Mouse (Mus musculus): ENCODE results near the gene Gpr152. TPM values are rescaled to one million over a fixed set of nuclear protein-coding genes. Genes with fewer than 3 reads are reported as not detected.

Gene Gpr152
- polyA plus RNA-seq, 1 experiment from 2014 or later, result not detected

DNA sequence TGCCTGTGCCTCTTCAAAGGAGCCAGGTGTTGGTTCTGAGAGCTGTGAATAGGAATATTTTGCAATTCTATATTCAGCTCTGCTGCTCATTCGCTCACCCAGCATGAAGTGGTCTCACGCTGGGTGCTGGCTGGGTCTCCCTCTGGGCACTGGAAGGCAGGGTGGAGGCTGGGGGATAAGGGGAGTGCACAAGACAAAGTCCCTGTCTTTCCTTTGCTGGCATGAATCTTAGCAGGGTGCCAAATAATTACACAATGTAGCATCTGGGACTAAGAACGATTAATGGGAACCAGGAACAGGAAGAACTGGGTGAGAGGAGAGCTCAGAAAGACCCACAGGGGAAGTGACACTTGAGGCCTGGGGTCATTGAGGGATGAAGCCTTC lies 7.4 kb downstream of the Gpr152 start:
- no peak for ATAC-seq (ENCODE audit: insufficient number of reproducible peaks, insufficient read depth, low FRiP score, low read depth)
- WGBS, result 57% methylated on average over 3 of the region's 3 CpGs

DNA sequence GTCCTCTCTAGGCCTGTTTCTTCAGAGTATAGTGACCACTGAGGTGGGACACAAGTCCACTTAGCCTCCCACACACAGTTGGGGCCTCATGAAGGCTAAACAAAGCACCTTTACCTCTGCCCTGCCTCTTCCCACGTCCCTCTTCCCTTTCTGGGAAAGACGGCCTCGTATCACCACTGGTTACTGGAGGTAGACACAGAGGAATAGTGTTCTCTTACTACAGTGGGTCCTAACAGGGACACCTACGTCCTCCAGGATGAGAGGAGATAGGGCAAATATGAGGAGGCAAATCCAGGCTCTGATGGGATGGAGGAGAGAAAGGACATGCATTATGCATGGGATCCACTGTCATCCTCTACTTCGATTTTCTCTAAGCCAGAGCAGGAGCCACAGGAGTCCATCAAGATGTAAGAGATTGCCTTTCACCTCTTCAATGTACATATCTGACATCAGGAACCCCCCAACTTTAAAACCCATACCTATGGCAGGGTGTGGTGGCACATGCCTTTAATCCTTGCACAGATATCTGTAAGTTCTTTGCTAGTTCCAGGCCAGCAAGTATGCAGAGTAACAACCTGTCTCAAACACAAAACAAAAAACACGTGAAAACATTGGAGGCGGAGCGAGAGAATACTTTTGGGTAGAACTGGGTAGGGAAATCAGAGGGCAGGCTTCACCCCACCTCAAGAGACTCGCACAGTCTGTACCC lies 8.3 kb downstream of the Gpr152 start:
- H3K9ac ChIP-seq (replicated peaks; ENCODE audit: low read depth, low read length), result 0 out of 2 replicates have a peak overlapping the region, but pooled peaks have one; percentile 18
- H3K4me2 ChIP-seq (replicated peaks; ENCODE audit: low read depth, low read length), result peak overlapping the region; percentile 78
- H3K36me3 ChIP-seq (ENCODE audit: control insufficient read depth, insufficient read depth, low read length), result peaks cover 19% of the 10 kb centered on the region
- no peaks in the 10 kb centered on the region for H3K27me3 ChIP-seq (ENCODE audit: control insufficient read depth, insufficient read depth, low read length)
- H3K9me3 ChIP-seq (ENCODE audit: control insufficient read depth, low read depth, low read length), result no peaks in the 10 kb centered on the region
- peak overlapping the region; percentile 56 for H3K27ac ChIP-seq (ENCODE audit: low read length)
- peak overlapping the region; percentile 79 for H3K4me3 ChIP-seq (ENCODE audit: low read depth, low read length)
- peak; percentile 2; the same call in 1 of the 2 replicates for ATAC-seq (ENCODE audit: insufficient number of reproducible peaks, insufficient read depth, low FRiP score, low read depth)
- WGBS, result 33% methylated on average over 9 of the region's 9 CpGs
- H3K4me1 ChIP-seq (ENCODE audit: control insufficient read depth, insufficient read depth, low read length), result peaks cover 20% of the 10 kb centered on the region

More for the DNA sequence above, 7.4 kb downstream of the Gpr152 start:
- Histone ChIP-seq H3K36me3 (ENCODE audit: control insufficient read depth, insufficient read depth, low read length) (peaks cover 15% of the 10 kb centered on the region), H3K4me2 (replicated peaks; ENCODE audit: low read depth, low read length) (no peak overlapping the region), H3K9ac (replicated peaks; ENCODE audit: low read depth, low read length) (no peak overlapping the region), H3K27ac (ENCODE audit: low read length) (no peak overlapping the region), H3K4me1 (ENCODE audit: control insufficient read depth, insufficient read depth, low read length) (peaks cover 20% of the 10 kb centered on the region), H3K27me3 (ENCODE audit: control insufficient read depth, insufficient read depth, low read length) (no peaks in the 10 kb centered on the region), H3K4me3 (ENCODE audit: low read depth, low read length) (no peak overlapping the region), H3K9me3 (ENCODE audit: control insufficient read depth, low read depth, low read length) (no peaks in the 10 kb centered on the region)

DNA sequence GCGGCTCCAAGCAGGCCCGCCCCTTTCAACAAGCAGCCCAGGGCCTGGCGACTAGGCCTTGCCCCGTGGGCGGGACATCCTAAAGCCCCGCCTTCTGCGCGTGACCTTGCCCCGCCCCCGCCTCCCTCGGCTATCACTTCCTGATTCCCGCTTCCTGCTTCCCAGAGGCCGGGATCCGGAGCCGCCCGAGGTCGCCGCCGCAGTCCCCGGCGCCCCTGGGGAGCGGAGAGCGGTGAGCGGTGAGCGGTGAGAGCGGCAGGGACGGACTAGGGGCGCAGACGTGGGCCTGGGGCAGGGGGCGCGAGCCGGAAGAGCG lies 8.9 kb downstream of the Gpr152 start, which contains the start of gene Coro1b:
Coro1b (plus strand) TSS at position 129 of the 316 bp plus-strand sequence.
- Histone ChIP-seq H3K4me2 (replicated peaks; ENCODE audit: low read depth, low read length) (peak within 1 kb of the TSS; percentile 78), H3K27me3 (ENCODE audit: control insufficient read depth, insufficient read depth, low read length) (no peaks in the 10 kb centered on the region), H3K36me3 (ENCODE audit: control insufficient read depth, insufficient read depth, low read length) (peaks cover 24% of the 10 kb centered on the region), H3K9ac (replicated peaks; ENCODE audit: low read depth, low read length) (peak within 1 kb of the TSS; percentile 75), H3K9me3 (ENCODE audit: control insufficient read depth, low read depth, low read length) (no peaks in the 10 kb centered on the region), H3K4me1 (ENCODE audit: control insufficient read depth, insufficient read depth, low read length) (peaks cover 20% of the 10 kb centered on the region), H3K27ac (ENCODE audit: low read length) (peak within 1 kb of the TSS; percentile 56), H3K4me3 (ENCODE audit: low read depth, low read length) (peak within 1 kb of the TSS; percentile 79)
- ATAC-seq (ENCODE audit: insufficient number of reproducible peaks, insufficient read depth, low FRiP score, low read depth), result peak; percentile 96
- WGBS, result 0% methylated on average over 33 of the region's 33 CpGs

DNA sequence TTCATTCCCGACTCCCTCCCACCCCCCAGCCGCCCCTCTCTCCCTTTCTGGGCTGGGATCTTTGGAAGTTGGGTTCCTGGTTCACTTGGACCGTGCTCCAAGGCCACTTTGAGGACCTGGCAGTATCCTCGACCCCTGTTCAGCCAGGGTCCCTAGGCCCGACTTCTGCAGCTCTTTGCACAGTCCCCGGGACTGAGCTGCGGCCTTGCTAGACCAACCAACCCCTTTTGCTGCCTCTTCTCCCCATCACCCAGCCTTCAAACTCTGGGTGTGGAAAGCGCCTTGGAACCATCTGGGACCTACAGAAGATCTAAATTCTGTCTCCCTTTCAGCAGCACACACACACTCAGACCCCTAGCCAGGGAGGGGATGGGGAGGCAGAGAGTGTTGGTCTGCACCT lies 9.2 kb downstream of the Gpr152 start:
- H3K4me1 ChIP-seq (ENCODE audit: control insufficient read depth, insufficient read depth, low read length), result peaks cover 20% of the 10 kb centered on the region
- H3K27ac ChIP-seq (ENCODE audit: low read length), result peak overlapping the region; percentile 18; the same call in 1 of the 2 replicates
- H3K4me2 ChIP-seq (replicated peaks; ENCODE audit: low read depth, low read length), result peak overlapping the region; percentile 78
- no peaks in the 10 kb centered on the region for H3K9me3 ChIP-seq (ENCODE audit: control insufficient read depth, low read depth, low read length)
- no peaks in the 10 kb centered on the region for H3K27me3 ChIP-seq (ENCODE audit: control insufficient read depth, insufficient read depth, low read length)
- H3K36me3 ChIP-seq (ENCODE audit: control insufficient read depth, insufficient read depth, low read length), result peaks cover 27% of the 10 kb centered on the region
- 0% methylated on average over 8 of the region's 8 CpGs for WGBS
- H3K4me3 ChIP-seq (ENCODE audit: low read depth, low read length), result peak overlapping the region; percentile 79
- ATAC-seq (ENCODE audit: insufficient number of reproducible peaks, insufficient read depth, low FRiP score, low read depth), result 0 out of 2 replicates have a peak, but pooled peaks have one; percentile 11
- H3K9ac ChIP-seq (replicated peaks; ENCODE audit: low read depth, low read length), result peak overlapping the region; percentile 75

DNA sequence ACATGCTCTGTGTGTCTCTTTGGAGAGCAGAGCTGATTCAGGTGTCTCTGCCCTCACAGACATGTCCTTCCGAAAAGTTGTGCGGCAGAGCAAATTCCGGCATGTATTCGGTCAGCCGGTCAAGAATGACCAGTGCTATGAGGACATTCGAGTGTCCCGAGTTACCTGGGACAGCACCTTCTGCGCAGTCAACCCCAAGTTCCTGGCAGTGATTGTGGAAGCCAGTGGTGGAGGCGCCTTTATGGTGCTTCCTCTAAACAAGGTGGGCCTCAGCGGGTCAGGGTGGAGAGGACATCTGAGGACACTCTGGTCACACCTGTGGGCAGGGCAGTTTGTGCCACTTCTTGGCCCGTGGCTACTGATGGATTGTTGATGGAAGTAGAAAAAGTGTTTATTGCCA lies 9.7 kb downstream of the Gpr152 start:
- Histone ChIP-seq H3K36me3 (ENCODE audit: control insufficient read depth, insufficient read depth, low read length) (peaks cover 27% of the 10 kb centered on the region), H3K9ac (replicated peaks; ENCODE audit: low read depth, low read length) (peak overlapping the region; percentile 75), H3K27ac (ENCODE audit: low read length) (no peak overlapping the region), H3K4me1 (ENCODE audit: control insufficient read depth, insufficient read depth, low read length) (peaks cover 20% of the 10 kb centered on the region), H3K4me2 (replicated peaks; ENCODE audit: low read depth, low read length) (peak overlapping the region; percentile 78), H3K27me3 (ENCODE audit: control insufficient read depth, insufficient read depth, low read length) (no peaks in the 10 kb centered on the region), H3K9me3 (ENCODE audit: control insufficient read depth, low read depth, low read length) (no peaks in the 10 kb centered on the region), H3K4me3 (ENCODE audit: low read depth, low read length) (peak overlapping the region; percentile 79)
- 86% methylated on average over 11 of the region's 11 CpGs for WGBS
- ATAC-seq (ENCODE audit: insufficient number of reproducible peaks, insufficient read depth, low FRiP score, low read depth), result no peak

DNA sequence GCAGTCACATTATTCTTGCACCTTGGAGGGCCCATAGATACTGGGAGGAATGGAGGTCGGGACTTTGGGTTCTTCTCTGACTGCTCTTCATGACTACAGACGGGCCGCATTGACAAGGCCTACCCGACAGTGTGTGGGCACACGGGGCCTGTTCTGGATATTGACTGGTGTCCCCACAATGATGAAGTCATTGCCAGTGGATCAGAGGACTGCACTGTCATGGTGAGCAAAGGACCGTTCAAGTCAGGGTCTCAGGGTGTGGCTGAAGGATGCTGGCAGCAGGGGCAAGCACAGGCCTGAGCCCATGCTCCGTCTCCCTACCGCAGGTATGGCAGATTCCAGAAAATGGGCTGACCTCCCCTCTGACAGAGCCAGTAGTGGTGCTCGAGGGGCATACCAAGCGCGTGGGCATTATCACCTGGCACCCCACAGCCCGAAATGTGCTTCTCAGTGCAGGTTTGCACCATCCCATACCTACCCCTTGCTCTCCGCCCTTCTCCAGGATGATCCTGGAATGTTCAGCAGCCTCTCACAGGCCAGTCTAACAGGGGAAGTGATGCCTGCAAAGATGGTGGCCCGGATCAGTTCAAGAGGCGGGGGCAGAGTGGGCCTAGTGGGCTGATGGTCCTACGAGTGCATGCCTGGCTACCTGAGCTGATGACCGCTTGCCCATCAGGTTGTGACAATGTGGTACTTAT lies 10.3 kb downstream of the Gpr152 start:
- Histone ChIP-seq H3K27ac (ENCODE audit: low read length) (no peak overlapping the region), H3K9ac (replicated peaks; ENCODE audit: low read depth, low read length) (0 out of 2 replicates have a peak overlapping the region, but pooled peaks have one; percentile 1), H3K4me1 (ENCODE audit: control insufficient read depth, insufficient read depth, low read length) (peaks cover 20% of the 10 kb centered on the region), H3K4me3 (ENCODE audit: low read depth, low read length) (no peak overlapping the region), H3K9me3 (ENCODE audit: control insufficient read depth, low read depth, low read length) (no peaks in the 10 kb centered on the region), H3K4me2 (replicated peaks; ENCODE audit: low read depth, low read length) (peak overlapping the region; percentile 78), H3K27me3 (ENCODE audit: control insufficient read depth, insufficient read depth, low read length) (no peaks in the 10 kb centered on the region), H3K36me3 (ENCODE audit: control insufficient read depth, insufficient read depth, low read length) (peaks cover 27% of the 10 kb centered on the region)
- ATAC-seq (ENCODE audit: insufficient number of reproducible peaks, insufficient read depth, low FRiP score, low read depth), result no peak
- 94% methylated on average over 17 of the region's 17 CpGs for WGBS

DNA sequence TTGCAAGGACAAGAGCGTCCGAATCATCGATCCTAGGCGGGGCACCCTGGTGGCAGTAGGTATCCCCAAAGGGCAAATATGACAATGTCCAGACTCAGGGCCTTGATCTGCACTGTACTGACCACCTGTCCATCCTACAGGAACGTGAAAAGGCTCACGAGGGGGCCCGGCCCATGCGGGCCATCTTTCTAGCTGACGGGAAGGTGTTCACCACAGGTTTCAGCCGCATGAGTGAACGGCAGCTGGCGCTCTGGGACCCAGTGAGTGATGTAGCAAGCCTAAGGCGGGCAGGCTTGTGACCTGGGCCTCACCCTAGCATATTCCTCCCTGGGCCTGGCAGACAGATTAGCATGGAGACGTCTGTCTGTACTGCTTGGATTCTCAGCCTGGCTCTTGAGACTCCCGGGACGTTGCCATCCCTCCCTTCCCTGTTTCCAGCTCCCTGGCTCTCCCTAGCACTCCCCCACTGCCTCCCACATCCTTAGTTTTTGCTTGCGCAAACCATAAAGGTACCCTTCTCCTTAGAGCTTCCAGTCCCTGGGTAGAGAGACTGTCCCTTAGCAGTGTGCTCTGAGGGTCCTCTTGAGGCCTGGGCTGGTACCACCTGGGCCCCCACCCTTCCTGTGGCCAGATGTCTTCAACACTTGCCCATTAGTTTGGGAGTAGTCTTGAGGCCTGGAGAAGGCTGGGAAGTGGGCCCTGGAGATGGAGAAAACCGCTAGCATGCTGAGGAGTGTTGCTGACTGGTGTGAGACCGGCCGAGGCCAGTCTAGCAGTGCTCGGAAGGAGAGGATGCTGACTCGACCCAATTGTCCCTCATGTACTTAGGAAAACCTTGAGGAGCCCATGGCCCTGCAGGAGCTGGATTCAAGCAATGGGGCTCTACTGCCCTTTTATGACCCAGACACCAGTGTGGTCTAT lies 11.2 kb downstream of the Gpr152 start:
- 88% methylated on average over 22 of the region's 22 CpGs for WGBS
- Histone ChIP-seq H3K4me1 (ENCODE audit: control insufficient read depth, insufficient read depth, low read length) (peaks cover 20% of the 10 kb centered on the region), H3K4me2 (replicated peaks; ENCODE audit: low read depth, low read length) (no peak overlapping the region), H3K9ac (replicated peaks; ENCODE audit: low read depth, low read length) (no peak overlapping the region), H3K4me3 (ENCODE audit: low read depth, low read length) (no peak overlapping the region), H3K27me3 (ENCODE audit: control insufficient read depth, insufficient read depth, low read length) (no peaks in the 10 kb centered on the region), H3K27ac (ENCODE audit: low read length) (no peak overlapping the region), H3K36me3 (ENCODE audit: control insufficient read depth, insufficient read depth, low read length) (peaks cover 27% of the 10 kb centered on the region), H3K9me3 (ENCODE audit: control insufficient read depth, low read depth, low read length) (no peaks in the 10 kb centered on the region)
- ATAC-seq (ENCODE audit: insufficient number of reproducible peaks, insufficient read depth, low FRiP score, low read depth), result no peak

DNA sequence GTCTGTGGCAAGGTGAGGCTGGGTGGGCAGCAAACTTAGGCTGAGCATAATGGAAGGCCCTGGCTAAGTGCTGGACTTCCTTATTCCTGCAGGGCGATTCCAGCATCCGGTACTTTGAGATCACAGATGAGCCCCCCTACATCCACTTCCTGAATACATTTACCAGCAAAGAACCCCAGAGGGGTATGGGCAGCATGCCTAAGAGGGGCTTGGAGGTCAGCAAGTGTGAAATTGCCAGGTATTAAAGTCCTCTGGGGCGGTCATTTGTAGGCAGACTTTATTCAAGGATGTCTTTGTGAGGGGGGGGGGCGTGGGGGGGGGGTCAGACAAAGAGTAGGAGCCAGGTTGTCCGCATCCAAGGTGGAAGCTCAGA lies 11.9 kb downstream of the Gpr152 start:
- Histone ChIP-seq H3K27me3 (ENCODE audit: control insufficient read depth, insufficient read depth, low read length) (no peaks in the 10 kb centered on the region), H3K9ac (replicated peaks; ENCODE audit: low read depth, low read length) (no peak overlapping the region), H3K4me2 (replicated peaks; ENCODE audit: low read depth, low read length) (no peak overlapping the region), H3K9me3 (ENCODE audit: control insufficient read depth, low read depth, low read length) (no peaks in the 10 kb centered on the region), H3K27ac (ENCODE audit: low read length) (no peak overlapping the region), H3K4me1 (ENCODE audit: control insufficient read depth, insufficient read depth, low read length) (peaks cover 20% of the 10 kb centered on the region), H3K4me3 (ENCODE audit: low read depth, low read length) (no peak overlapping the region), H3K36me3 (ENCODE audit: control insufficient read depth, insufficient read depth, low read length) (peaks cover 27% of the 10 kb centered on the region)
- ATAC-seq (ENCODE audit: insufficient number of reproducible peaks, insufficient read depth, low FRiP score, low read depth), result no peak
- 74% methylated on average over 5 of the region's 5 CpGs for WGBS
